Mouse (Mus musculus) spleen, adult 2 months (tissue): ENCODE measurements around the gene Cdpf1.

Source experiments
- CTCF ChIP-seq: fragments of 200-500 bp; IDR thresholded peaks from 2 replicates; pipeline ENCODE4 v1.5.1; 2011; ENCODE audit warnings: mild to moderate bottlenecking, inconsistent platforms; ENCODE audit not compliant: insufficient read depth, insufficient read length, insufficient replicate concordance; ENCODE audit errors: extremely low read depth
- POLR2A ChIP-seq: fragments of 200-500 bp; IDR thresholded peaks from 2 replicates; pipeline ENCODE4 v1.6.1; 2011; ENCODE audit warnings: low read depth, low read length, inconsistent platforms

- TF ChIP-seq POLR2A = no peak
- TF ChIP-seq CTCF = no peak
These were observed 18.7 kb downstream of the Cdpf1 start for GRCm38 (mm10) chr15:85792819-85793218.
